In the genomic region with DNA sequence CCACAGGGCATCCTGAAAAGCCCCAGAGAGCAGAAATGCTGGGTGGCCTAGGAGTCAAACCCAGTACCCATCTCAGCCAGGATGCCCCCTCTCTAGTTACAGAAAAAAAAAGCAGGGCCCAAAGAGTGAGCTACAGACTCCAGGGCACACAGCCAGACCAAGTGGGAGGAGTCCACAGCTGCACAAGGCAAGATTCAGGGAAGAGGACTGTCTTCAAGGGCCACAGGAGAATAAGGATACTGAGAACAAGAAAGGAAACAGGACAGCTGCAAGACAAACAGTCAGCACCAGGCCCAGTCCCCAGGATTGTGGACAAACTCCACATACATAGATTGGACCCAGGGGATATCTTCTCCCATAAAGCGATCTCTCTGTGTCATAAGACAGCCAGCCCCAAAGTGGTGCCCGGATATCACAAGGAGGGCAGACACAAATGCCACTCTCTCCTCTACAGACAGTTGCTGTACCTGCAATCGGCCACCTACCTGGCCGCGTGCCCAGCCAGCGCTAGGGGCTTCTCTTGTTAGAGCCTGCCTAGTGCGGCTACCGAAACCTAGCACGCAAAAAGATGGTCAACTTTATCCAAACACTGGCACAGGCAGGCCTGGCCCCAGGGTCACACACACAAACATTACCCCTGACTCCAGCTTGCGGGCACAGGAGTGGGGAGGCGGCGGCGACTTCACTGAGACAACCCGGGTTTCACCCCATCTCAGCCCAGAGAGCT, we compare ENCODE assay signal across 8 mouse cellular contexts. TPM values are rescaled to one million over a fixed set of nuclear protein-coding genes. Genes with fewer than 3 reads are reported as not detected.
A peak's percentile ranks its signal among the peaks of the same experiment; 100 is the strongest.
DNase-seq lines count a peak whose midpoint lies in the region; ATAC-seq and TF ChIP-seq lines count a peak whose summit lies in the region.

No protein-coding gene starts in this region.

- H3K4me1 ChIP-seq in heart, embryonic 11.5 days (ENCODE audit: control insufficient read depth, insufficient read depth, low read length) = peaks cover 4% of the 10 kb centered on the region; the same call in 1 of the 2 replicates
- no peaks in the 10 kb centered on the region for H3K4me1 ChIP-seq in heart, adult 2 months (ENCODE audit: control insufficient read depth, insufficient read depth, low read length)
- peaks cover 9% of the 10 kb centered on the region for H3K4me1 ChIP-seq in testis, adult 2 months (ENCODE audit: control insufficient read depth, insufficient read depth, low read length)
- H3K4me1 ChIP-seq in limb, embryonic 15.5 days = peaks cover 21% of the 10 kb centered on the region

- H3K4me3 ChIP-seq in heart, embryonic 11.5 days (ENCODE audit: low read depth, low read length) = peak overlapping the region; percentile 52
- no peak overlapping the region for H3K4me3 ChIP-seq in heart, adult 2 months
- peak overlapping the region; percentile 68 for H3K4me3 ChIP-seq in testis, adult 2 months (ENCODE audit: control insufficient read depth, low read depth, low read length)
- H3K4me3 ChIP-seq in limb, embryonic 15.5 days = peak overlapping the region; percentile 50

- 25% methylated on average over 14 of the region's 14 CpGs for WGBS in heart, embryonic 11.5 days (ENCODE audit: insufficient replicate concordance)
- WGBS in heart, adult 2 months = 41% methylated on average over 14 of the region's 14 CpGs
- 16% methylated on average over 14 of the region's 14 CpGs for WGBS in limb, embryonic 15.5 days

- H3K27ac ChIP-seq in heart, embryonic 11.5 days (ENCODE audit: low read depth, low read length) = no peak overlapping the region
- H3K27ac ChIP-seq in heart, adult 2 months = no peak overlapping the region
- no peak overlapping the region for H3K27ac ChIP-seq in testis, adult 2 months (ENCODE audit: control insufficient read depth, insufficient read depth, low read depth, low read length)
- no peak overlapping the region for H3K27ac ChIP-seq in limb, embryonic 15.5 days

- H3K4me2 ChIP-seq in heart, embryonic 11.5 days = peak overlapping the region; percentile 93
- peak overlapping the region; percentile 93 for H3K4me2 ChIP-seq in limb, embryonic 15.5 days

- peaks cover 32% of the 10 kb centered on the region for H3K27me3 ChIP-seq in heart, embryonic 11.5 days (ENCODE audit: control insufficient read depth, insufficient read depth, low read length)
- no peaks in the 10 kb centered on the region for H3K27me3 ChIP-seq in heart, adult 2 months (ENCODE audit: control insufficient read depth, insufficient read depth, low read length)
- no peaks in the 10 kb centered on the region for H3K27me3 ChIP-seq in testis, adult 2 months (ENCODE audit: control insufficient read depth, insufficient read depth, low read length)
- H3K27me3 ChIP-seq in limb, embryonic 15.5 days = peaks cover 12% of the 10 kb centered on the region; the same call in 1 of the 2 replicates

- DNase-seq in heart, adult 2 months = no peak
- no peak for DNase-seq in testis, postnatal 14 days (ENCODE audit: low spot score)
- no peak for DNase-seq in urinary bladder, postnatal 25 days (ENCODE audit: low spot score)
- DNase-seq in frontal cortex, postnatal 25 days (ENCODE audit: low spot score in 2 of 2) = no peak

- H3K9me3 ChIP-seq in heart, embryonic 11.5 days (replicated peaks; ENCODE audit: control insufficient read depth, low read length) = no peaks in the 10 kb centered on the region
- H3K9me3 ChIP-seq in limb, embryonic 15.5 days = no peaks in the 10 kb centered on the region

- TF ChIP-seq POLR2A in heart, adult 2 months (IDR thresholded peaks at IDR 0.05; ENCODE audit: insufficient read depth, low read depth, low read length) = no peak
- no peak for TF ChIP-seq POLR2A in testis, adult 2 months (IDR thresholded peaks at IDR 0.05; ENCODE audit: control insufficient read depth, low read depth, low read length)

- H3K36me3 ChIP-seq in heart, embryonic 11.5 days (ENCODE audit: control insufficient read depth, insufficient read depth, low read length) = peaks cover 5% of the 10 kb centered on the region
- no peaks in the 10 kb centered on the region for H3K36me3 ChIP-seq in heart, adult 2 months (ENCODE audit: control insufficient read depth, insufficient read depth, low read length)
- H3K36me3 ChIP-seq in testis, adult 2 months (ENCODE audit: control insufficient read depth, insufficient read depth, low read length) = no peaks in the 10 kb centered on the region
- peaks cover 14% of the 10 kb centered on the region for H3K36me3 ChIP-seq in limb, embryonic 15.5 days

- TF ChIP-seq CTCF in heart, adult 2 months (IDR thresholded peaks at IDR 0.05) = no peak
- no peak for TF ChIP-seq CTCF in testis, adult 2 months (IDR thresholded peaks at IDR 0.05; ENCODE audit: control insufficient read depth, insufficient read depth, insufficient replicate concordance, low read depth, low read length)

- no peaks in the 10 kb centered on the region for H3K79me2 ChIP-seq in heart, adult 2 months (replicated peaks; ENCODE audit: control insufficient read depth, insufficient read depth, low read length)

- intact Hi-C loops in heart, adult 2 months (cut with DNase I) = no loop called here

- peak overlapping the region; percentile 63 for H3K9ac ChIP-seq in heart, embryonic 11.5 days (ENCODE audit: low read depth, low read length)
- no peak overlapping the region for H3K9ac ChIP-seq in heart, adult 2 months (ENCODE audit: low read depth, low read length)
- 0 out of 2 replicates have a peak overlapping the region, but pooled peaks have one; percentile 10 for H3K9ac ChIP-seq in limb, embryonic 15.5 days

- no peak for TF ChIP-seq EP300 in heart, adult 2 months (IDR thresholded peaks at IDR 0.05; ENCODE audit: insufficient read depth, low read depth, low read length)

- no peak for ATAC-seq in heart, embryonic 11.5 days (replicated peaks; ENCODE audit: insufficient number of reproducible peaks, low FRiP score, low TSS enrichment)
- no peak for ATAC-seq in limb, embryonic 15.5 days (ENCODE audit: insufficient number of reproducible peaks, low FRiP score, low TSS enrichment, low read depth)
- no peak for ATAC-seq in inflammation-experienced regulatory T-cells, adult 6 months

RNA-seq across cellular contexts. Expression of a gene that starts 8.5 kb away (rescaled TPM):
- polyA plus RNA-seq in heart, embryonic 11.5 days (2014; fragmentation: Nextera tagmentation; extraction: Ambion mirVana) = 98.2 and 99.0 TPM in 2 replicates
- total RNA-seq in heart, adult 2 months (2021) = under 1 TPM in 1 of 2 experiments, not detected in 1; 0.75 TPM
- 0.45 and 0.73 TPM in 2 replicates for polyA plus RNA-seq in heart, adult 2 months (2012; rRNA removed)
- 0.75 and 0.79 TPM in 2 replicates for polyA plus RNA-seq in testis, adult 2 months (2012; rRNA removed)
- polyA plus RNA-seq in limb, embryonic 15.5 days (2015; fragmentation: Nextera tagmentation; extraction: Ambion mirVana) = 79.2 and 86.1 TPM in 2 replicates
- 10 to 100 TPM in 1 of 3 experiments, 1 to 10 TPM in 2; 2.4 to 38.2 (median 2.6) TPM for polyA plus RNA-seq in inflammation-experienced regulatory T-cells, adult 6 months (2017; shearing (Covaris generic))

RNA-seq across cellular contexts. Expression of a gene that starts 13.0 kb away (rescaled TPM):
- 0.34 and 0.52 TPM in 2 replicates for polyA plus RNA-seq in heart, embryonic 11.5 days (2014; fragmentation: Nextera tagmentation; extraction: Ambion mirVana)
- total RNA-seq in heart, adult 2 months (2021) = not detected
- polyA plus RNA-seq in heart, adult 2 months (2012; rRNA removed) = 0.04 TPM in 1 of 2 replicates, not detected in the other
- polyA plus RNA-seq in testis, adult 2 months (2012; rRNA removed) = 0.29 and 0.62 TPM in 2 replicates
- polyA plus RNA-seq in limb, embryonic 15.5 days (2015; fragmentation: Nextera tagmentation; extraction: Ambion mirVana) = 0.43 and 0.45 TPM in 2 replicates
- polyA plus RNA-seq in inflammation-experienced regulatory T-cells, adult 6 months (2017; shearing (Covaris generic)) = under 1 TPM in 1 of 3 experiments, not detected in 2; 0.15 TPM
